Mouse (Mus musculus) midbrain, embryonic 16.5 days (tissue): ENCODE results near the gene Znhit2. TPM values are rescaled to one million over a fixed set of nuclear protein-coding genes. Genes with fewer than 3 reads are reported as not detected.

ENCODE experiments used
- ATAC-seq: fragments of 200-750 bp; cut with Nextera tagmentation; 2 replicates; pipeline ENCODE4 v1.8.0; 2017; ENCODE audit warnings: moderate TSS enrichment
- H3K27ac ChIP-seq: fragments of 300-500 bp; sonication (generic); 2 replicates; pipeline ENCODE4 v1.5.1; 2014; ENCODE audit warnings: mild to moderate bottlenecking, low read length, mixed read lengths
- H3K27me3 ChIP-seq: fragments of 300-500 bp; sonication (generic); 2 replicates; pipeline ENCODE4 v1.6.1; 2014; ENCODE audit warnings: low read depth, low read length, mixed read lengths; ENCODE audit not compliant: control insufficient read depth, insufficient read depth
- H3K36me3 ChIP-seq: fragments of 300-500 bp; sonication (generic); 2 replicates; pipeline ENCODE4 v1.6.1; 2014; ENCODE audit warnings: mild to moderate bottlenecking, low read length, moderate library complexity, mixed read lengths; ENCODE audit not compliant: control insufficient read depth, insufficient read depth
- H3K4me1 ChIP-seq: fragments of 300-500 bp; sonication (generic); 2 replicates; pipeline ENCODE4 v1.6.1; 2014; ENCODE audit warnings: mild to moderate bottlenecking, low read length, mixed read lengths; ENCODE audit not compliant: control insufficient read depth, insufficient read depth
- H3K4me2 ChIP-seq: fragments of 300-500 bp; sonication (generic); 2 replicates; pipeline ENCODE4 v1.6.1; 2014; ENCODE audit warnings: mild to moderate bottlenecking, low read length, mixed read lengths
- H3K4me3 ChIP-seq: fragments of 300-500 bp; sonication (generic); 2 replicates; pipeline ENCODE4 v1.5.1; 2014; ENCODE audit warnings: low read depth, mild to moderate bottlenecking, low read length, moderate library complexity, mixed read lengths
- H3K9ac ChIP-seq: fragments of 300-500 bp; sonication (generic); 2 replicates; pipeline ENCODE4 v1.6.1; 2014; ENCODE audit warnings: low read depth, low read length, mixed read lengths
- H3K9me3 ChIP-seq: fragments of 300-500 bp; sonication (generic); replicated peaks from 2 replicates; pipeline ENCODE4 v1.6.1; 2014; ENCODE audit warnings: mild to moderate bottlenecking, low read length, mixed read lengths; ENCODE audit not compliant: control insufficient read depth, poor library complexity, severe bottlenecking
- WGBS: fragments of 180-500 bp; shearing (Covaris S2); extraction: QIAGEN DNeasy Blood & Tissue Kit; methylation state at CpG from one replicate; pipeline ENCODE4 v1.1.7; 2014; 5-methylcytosine and 5-hydroxymethylcytosine counted together
- polyA plus RNA-seq: library from polyadenylated mRNA; unstranded; fragments of >200 nt; fragmentation: Nextera tagmentation; extraction: Ambion mirVana; gene quantifications from 2 replicates; pipeline ENCODE4 v1.2.1, GENCODE M21; 2015

Gene Znhit2
- polyA plus RNA-seq, 1 experiment from 2014 or later, result 30.2 TPM

- no peak within 1 kb of the TSS for H3K4me3 ChIP-seq
- H3K9ac ChIP-seq, result no peak within 1 kb of the TSS
- no peaks in the 10 kb centered on the region for H3K27me3 ChIP-seq
- ATAC-seq, result no peak
- peaks cover 29% of the 10 kb centered on the region for H3K4me1 ChIP-seq
- no peak within 1 kb of the TSS for H3K4me2 ChIP-seq
- 94% methylated on average over 12 of the region's 12 CpGs for WGBS
- peaks cover 16% of the 10 kb centered on the region for H3K36me3 ChIP-seq
- no peaks in the 10 kb centered on the region for H3K9me3 ChIP-seq
- H3K27ac ChIP-seq, result no peak within 1 kb of the TSS
These were observed 19.0 kb downstream of the Znhit2 start, which contains the start of gene Tmem262 for GRCm38 (mm10) chr19:6079983-6080480. Gene Tmem262, plus strand, starts transcription at chr19:6080033.

GRCm38 (mm10) chr19:6082156-6082555 is 21.2 kb downstream of the Znhit2 start, which contains the start of gene Gm28374:
Gene Gm28374, minus strand, starts transcription at chr19:6082256.
- 89% methylated on average over 9 of the region's 9 CpGs for WGBS
- no peak within 1 kb of the TSS for H3K4me3 ChIP-seq
- H3K36me3 ChIP-seq, result peaks cover 16% of the 10 kb centered on the region
- peaks cover 24% of the 10 kb centered on the region for H3K4me1 ChIP-seq
- H3K27me3 ChIP-seq, result no peaks in the 10 kb centered on the region
- no peak for ATAC-seq
- H3K9me3 ChIP-seq, result no peaks in the 10 kb centered on the region
- H3K9ac ChIP-seq, result no peak within 1 kb of the TSS
- no peak within 1 kb of the TSS for H3K27ac ChIP-seq
- no peak within 1 kb of the TSS for H3K4me2 ChIP-seq

GRCm38 (mm10) chr19:6084478-6085248 is 23.7 kb downstream of the Znhit2 start, which contains the start of the genes Zfpl1 and Cdca5:
Gene Zfpl1, minus strand, starts transcription at chr19:6084956.
Gene Cdca5, plus strand, starts transcription at chr19:6084983.
- peak within 1 kb of the TSS; percentile 63; the same call in 1 of the 2 replicates for H3K27ac ChIP-seq
- no peaks in the 10 kb centered on the region for H3K27me3 ChIP-seq
- peaks cover 18% of the 10 kb centered on the region for H3K4me1 ChIP-seq
- H3K4me3 ChIP-seq, result peak within 1 kb of the TSS; percentile 76
- no peaks in the 10 kb centered on the region for H3K9me3 ChIP-seq
- peak within 1 kb of the TSS; percentile 78 for H3K9ac ChIP-seq
- peak; percentile 91 for ATAC-seq
- H3K4me2 ChIP-seq, result peak within 1 kb of the TSS; percentile 94
- 0% methylated on average over 58 of the region's 58 CpGs for WGBS
- peaks cover 16% of the 10 kb centered on the region for H3K36me3 ChIP-seq

- Histone ChIP-seq H3K4me2 (peak overlapping the region; percentile 94), H3K9ac (no peak overlapping the region), H3K9me3 (no peaks in the 10 kb centered on the region), H3K27me3 (no peaks in the 10 kb centered on the region), H3K4me3 (peak overlapping the region; percentile 76), H3K27ac (no peak overlapping the region), H3K4me1 (peaks cover 18% of the 10 kb centered on the region), H3K36me3 (peaks cover 9% of the 10 kb centered on the region)
- ATAC-seq, result peak; percentile 58
- WGBS, result under 1% methylated on average over 17 of the region's 17 CpGs
These were observed 24.5 kb downstream of the Znhit2 start for GRCm38 (mm10) chr19:6085417-6085879.

- WGBS, result 94% methylated on average over 13 of the region's 13 CpGs
- ATAC-seq, result no peak
- Histone ChIP-seq H3K9me3 (no peaks in the 10 kb centered on the region), H3K4me3 (no peak overlapping the region), H3K27me3 (no peaks in the 10 kb centered on the region), H3K4me1 (peaks cover 12% of the 10 kb centered on the region), H3K9ac (no peak overlapping the region), H3K27ac (no peak overlapping the region), H3K4me2 (no peak overlapping the region), H3K36me3 (no peaks in the 10 kb centered on the region)
These were observed 27.8 kb downstream of the Znhit2 start for GRCm38 (mm10) chr19:6088841-6089240.

GRCm38 (mm10) chr19:6094119-6094518 is 33.1 kb downstream of the Znhit2 start, which contains the start of gene AC131692.1:
Gene AC131692.1, plus strand, starts transcription at chr19:6094419.
- Histone ChIP-seq H3K36me3 (no peaks in the 10 kb centered on the region), H3K27me3 (no peaks in the 10 kb centered on the region), H3K27ac (no peak within 1 kb of the TSS), H3K4me3 (no peak within 1 kb of the TSS), H3K9ac (no peak within 1 kb of the TSS), H3K4me2 (no peak within 1 kb of the TSS), H3K4me1 (no peaks in the 10 kb centered on the region), H3K9me3 (no peaks in the 10 kb centered on the region)
- ATAC-seq, result no peak
- WGBS, result 91% methylated on average over 7 of the region's 7 CpGs

GRCm38 (mm10) chr19:6097847-6098246 is 36.9 kb downstream of the Znhit2 start:
- no peak overlapping the region for H3K27ac ChIP-seq
- no peaks in the 10 kb centered on the region for H3K4me1 ChIP-seq
- no peak overlapping the region for H3K4me2 ChIP-seq
- no peaks in the 10 kb centered on the region for H3K9me3 ChIP-seq
- WGBS, result 91% methylated on average over 3 of the region's 3 CpGs
- no peak overlapping the region for H3K9ac ChIP-seq
- no peaks in the 10 kb centered on the region for H3K27me3 ChIP-seq
- no peaks in the 10 kb centered on the region for H3K36me3 ChIP-seq
- H3K4me3 ChIP-seq, result no peak overlapping the region
- no peak for ATAC-seq

GRCm38 (mm10) chr19:6101186-6101585 is 40.2 kb downstream of the Znhit2 start:
- Histone ChIP-seq H3K9ac (no peak overlapping the region), H3K4me1 (no peaks in the 10 kb centered on the region), H3K4me2 (no peak overlapping the region), H3K27me3 (no peaks in the 10 kb centered on the region), H3K36me3 (no peaks in the 10 kb centered on the region), H3K27ac (no peak overlapping the region), H3K9me3 (no peaks in the 10 kb centered on the region), H3K4me3 (no peak overlapping the region)
- 78% methylated on average over 6 of the region's 6 CpGs for WGBS
- no peak for ATAC-seq
